ENCODE assay signal across 8 mouse cellular contexts in the genomic region with DNA sequence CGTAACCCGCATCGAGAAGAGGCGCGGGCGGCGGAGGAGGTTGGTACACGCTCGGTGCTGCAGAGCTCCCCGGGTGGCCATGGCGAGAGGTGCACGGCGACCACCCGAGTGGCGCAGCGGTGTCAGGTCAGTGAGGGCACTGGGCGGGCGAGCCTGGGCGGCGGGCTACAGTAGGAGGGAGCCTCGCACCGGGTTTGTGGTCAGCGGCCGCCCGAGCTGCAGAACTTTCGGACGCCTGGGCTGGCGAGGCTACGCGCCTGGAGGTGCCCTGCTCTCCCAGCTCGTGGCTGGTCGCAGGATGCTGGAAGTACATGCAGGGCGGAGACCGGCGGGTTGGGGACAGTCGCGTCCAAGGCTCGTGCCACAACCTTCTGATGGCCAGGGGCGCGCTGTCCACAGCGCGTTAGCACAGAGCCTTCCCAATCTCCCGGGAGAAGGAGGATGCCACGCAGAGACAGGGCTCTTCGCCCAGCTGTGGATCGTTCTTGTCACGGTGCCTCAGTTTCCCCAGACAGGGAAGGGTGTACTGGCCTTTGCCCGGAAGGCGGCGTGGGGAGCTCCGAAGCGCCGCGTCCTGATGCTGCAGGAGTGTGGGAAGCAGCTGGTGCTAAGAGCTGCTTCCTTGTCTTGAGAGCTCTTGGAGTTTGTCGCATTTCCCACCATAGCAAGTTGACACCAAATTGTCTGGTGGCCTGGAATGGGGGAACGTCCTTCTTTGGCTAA. TPM values are rescaled to one million over a fixed set of nuclear protein-coding genes. Genes with fewer than 3 reads are reported as not detected.
DNase-seq lines count a peak whose midpoint lies in the region; ATAC-seq and TF ChIP-seq lines count a peak whose summit lies in the region.

No protein-coding gene starts in this region.

- peaks cover 11% of the 10 kb centered on the region for H3K27me3 ChIP-seq in heart, embryonic 11.5 days (ENCODE audit: control insufficient read depth, insufficient read depth, low read length)
- no peaks in the 10 kb centered on the region; the same call in 1 of the 2 replicates for H3K27me3 ChIP-seq in hindbrain, embryonic 16.5 days (replicated peaks; ENCODE audit: control insufficient read depth, insufficient read depth, low read length)
- peaks cover 26% of the 10 kb centered on the region for H3K27me3 ChIP-seq in liver, postnatal 0 days (ENCODE audit: insufficient read depth, low read length)
- H3K27me3 ChIP-seq in small intestine, adult 2 months (ENCODE audit: control insufficient read depth, insufficient read depth, low read length): 0 out of 2 replicates have a peak, but pooled peaks cover 4% of the 10 kb centered on the region

- H3K9ac ChIP-seq in heart, embryonic 11.5 days (ENCODE audit: low read depth, low read length): peak overlapping the region; percentile 60
- peak overlapping the region; percentile 80 for H3K9ac ChIP-seq in hindbrain, embryonic 16.5 days (ENCODE audit: low read depth, low read length)
- peak overlapping the region; percentile 45 for H3K9ac ChIP-seq in liver, postnatal 0 days (replicated peaks)

- under 1% methylated on average over 47 of the region's 56 CpGs for WGBS in heart, embryonic 11.5 days (ENCODE audit: insufficient replicate concordance)
- under 1% methylated on average over 55 of the region's 56 CpGs for WGBS in hindbrain, embryonic 16.5 days
- WGBS in liver, postnatal 0 days (ENCODE audit: insufficient replicate concordance): under 1% methylated on average over 52 of the region's 56 CpGs
- WGBS in small intestine, adult 2 months: 1% methylated on average over 56 of the region's 56 CpGs

- no peaks in the 10 kb centered on the region for H3K36me3 ChIP-seq in heart, embryonic 11.5 days (ENCODE audit: control insufficient read depth, insufficient read depth, low read length)
- no peaks in the 10 kb centered on the region for H3K36me3 ChIP-seq in hindbrain, embryonic 16.5 days (ENCODE audit: control insufficient read depth, insufficient read depth, low read length)
- no peaks in the 10 kb centered on the region for H3K36me3 ChIP-seq in liver, postnatal 0 days (replicated peaks; ENCODE audit: insufficient read depth, low read length)
- no peaks in the 10 kb centered on the region for H3K36me3 ChIP-seq in small intestine, adult 2 months (ENCODE audit: control insufficient read depth, insufficient read depth, low read length)

- H3K4me2 ChIP-seq in heart, embryonic 11.5 days: peak overlapping the region; percentile 84
- H3K4me2 ChIP-seq in hindbrain, embryonic 16.5 days (ENCODE audit: low read length): peak overlapping the region; percentile 96
- H3K4me2 ChIP-seq in liver, postnatal 0 days (ENCODE audit: low read depth, low read length): peak overlapping the region; percentile 91

- peaks cover 4% of the 10 kb centered on the region; the same call in 1 of the 2 replicates for H3K4me1 ChIP-seq in heart, embryonic 11.5 days (ENCODE audit: control insufficient read depth, insufficient read depth, low read length)
- H3K4me1 ChIP-seq in hindbrain, embryonic 16.5 days (ENCODE audit: control insufficient read depth, insufficient read depth, low read depth, low read length): peaks cover 3% of the 10 kb centered on the region
- H3K4me1 ChIP-seq in liver, postnatal 0 days (ENCODE audit: insufficient read depth): peaks cover 12% of the 10 kb centered on the region
- H3K4me1 ChIP-seq in small intestine, adult 2 months (ENCODE audit: control insufficient read depth, insufficient read depth, insufficient read length, low read length): peaks cover 8% of the 10 kb centered on the region

- TF ChIP-seq EP300 in liver, postnatal 0 days (IDR thresholded peaks at IDR 0.05; ENCODE audit: low read depth): no peak

- peak; percentile 77 for ATAC-seq in heart, embryonic 11.5 days (replicated peaks; ENCODE audit: insufficient number of reproducible peaks, low FRiP score, low TSS enrichment)
- ATAC-seq in hindbrain, embryonic 16.5 days: peak; percentile 2
- peak; percentile 55 for ATAC-seq in liver, postnatal 0 days

- no peak for DNase-seq in heart, adult 11 months
- DNase-seq in 416B (ENCODE audit: low read depth): peak; percentile 49
- peak; percentile 62 for DNase-seq in embryo, embryonic 10.5 days (ENCODE audit: low spot score)
- no peak for DNase-seq in liver, postnatal 0 days
- no peak for DNase-seq in adrenal gland, postnatal 25 days

- no peak overlapping the region for H3K27ac ChIP-seq in heart, embryonic 11.5 days (ENCODE audit: low read depth, low read length)
- peak overlapping the region; percentile 80 for H3K27ac ChIP-seq in hindbrain, embryonic 16.5 days (ENCODE audit: low read depth, low read length)
- no peak overlapping the region for H3K27ac ChIP-seq in liver, postnatal 0 days (ENCODE audit: low read depth)
- peak overlapping the region; percentile 2; the same call in 1 of the 2 replicates for H3K27ac ChIP-seq in small intestine, adult 2 months (ENCODE audit: insufficient read depth, low read depth, low read length)

- TF ChIP-seq POLR2A in small intestine, adult 2 months (IDR thresholded peaks at IDR 0.05; ENCODE audit: low read depth, low read length): no peak; the same call in 1 of the 2 replicates

- H3K9me3 ChIP-seq in heart, embryonic 11.5 days (replicated peaks; ENCODE audit: control insufficient read depth, low read length): no peaks in the 10 kb centered on the region
- H3K9me3 ChIP-seq in hindbrain, embryonic 16.5 days (ENCODE audit: control insufficient read depth, low read length): no peaks in the 10 kb centered on the region
- no peaks in the 10 kb centered on the region for H3K9me3 ChIP-seq in liver, postnatal 0 days (ENCODE audit: low read length)

- peak overlapping the region; percentile 57 for H3K4me3 ChIP-seq in heart, embryonic 11.5 days (ENCODE audit: low read depth, low read length)
- H3K4me3 ChIP-seq in hindbrain, embryonic 16.5 days (ENCODE audit: low read length): peak overlapping the region; percentile 73
- peak overlapping the region; percentile 51 for H3K4me3 ChIP-seq in liver, postnatal 0 days (ENCODE audit: low read depth, low read length)
- H3K4me3 ChIP-seq in small intestine, adult 2 months (ENCODE audit: low read depth, low read length): peak overlapping the region; percentile 76

- TF ChIP-seq CTCF in liver, postnatal 0 days (IDR thresholded peaks at IDR 0.05; ENCODE audit: low read depth): no peak
- no peak for TF ChIP-seq CTCF in small intestine, adult 2 months (IDR thresholded peaks at IDR 0.05; ENCODE audit: extremely low read depth, insufficient read length, insufficient replicate concordance, low read depth, low read length)

RNA-seq across cellular contexts. Expression of a gene that starts 0.5 kb away (rescaled TPM):
- 1.4 and 1.5 TPM in 2 replicates for polyA plus RNA-seq in heart, embryonic 11.5 days (2014; fragmentation: Nextera tagmentation; extraction: Ambion mirVana)
- 5.3 and 5.8 TPM in 2 replicates for polyA plus RNA-seq in hindbrain, embryonic 16.5 days (2015; fragmentation: Nextera tagmentation; extraction: Ambion mirVana)
- 0.27 and 0.40 TPM in 2 replicates for polyA plus RNA-seq in liver, postnatal 0 days (2015; fragmentation: Nextera tagmentation; extraction: Ambion mirVana)
- polyA plus RNA-seq in small intestine, adult 2 months (2012; rRNA removed): 0.24 and 0.77 TPM in 2 replicates
- 2.5 and 2.6 TPM in 2 replicates for total RNA-seq in adrenal gland, postnatal 25 days (2021)

Comparison
In these comparisons a context has a peak if more than half of its experiments do, and no peak if none do; other contexts are left out.
1. ATAC-seq: peak in every context shown above with its lines; median percentile 77 in heart, embryonic 11.5 days; 55 in liver, postnatal 0 days; 2 in hindbrain, embryonic 16.5 days.
2. H3K27ac ChIP-seq: peak in hindbrain, embryonic 16.5 days (single experiment) and small intestine, adult 2 months (single experiment); none in heart, embryonic 11.5 days (single experiment) and liver, postnatal 0 days (single experiment).
3. DNase-seq: peak in 416B (single experiment) and embryo, embryonic 10.5 days (single experiment); none in heart, adult 11 months (single experiment), liver, postnatal 0 days (single experiment) and adrenal gland, postnatal 25 days (single experiment).
4. Peak in every context shown above with its lines, with median percentiles within 50 percentile points of each other: H3K4me2 ChIP-seq, H3K4me3 ChIP-seq and H3K9ac ChIP-seq.